Mouse (Mus musculus) ovary, adult 18-20 months (tissue): Measurements from ENCODE around the gene Cdc42ep5.
"Not testable (repeated sequence)": the region's sequence is repeated elsewhere in the genome, so short reads cannot be mapped to it uniquely, and the experiment has no call there.

Source experiments
- DNase-seq: peaks from one replicate; pipeline ENCODE4 v3.0.0; 2022; ENCODE audit warnings: low spot score, mixed read lengths

Cdc42ep5 gene

GRCm38 (mm10) chr7:4164090-4164910 is at the start of gene Cdc42ep5:
Cdc42ep5 (minus strand) TSS chr7:4164860.
- peak; percentile 80 for DNase-seq

- DNase-seq = not testable (repeated sequence)
Measured at GRCm38 (mm10) chr7:4213436-4213835, 48.8 kb upstream of the Cdc42ep5 start.

- DNase-seq = no peak
Measured at GRCm38 (mm10) chr7:4208626-4209025, 44.0 kb upstream of the Cdc42ep5 start.

GRCm38 (mm10) chr7:4207126-4207525 is 42.5 kb upstream of the Cdc42ep5 start:
- DNase-seq = no peak

- peak; percentile 35 for DNase-seq
Measured at GRCm38 (mm10) chr7:4178438-4178837, 13.8 kb upstream of the Cdc42ep5 start.

GRCm38 (mm10) chr7:4170193-4170938 is 5.7 kb upstream of the Cdc42ep5 start:
- DNase-seq = no peak

GRCm38 (mm10) chr7:4167098-4167497 is 2.4 kb upstream of the Cdc42ep5 start:
- DNase-seq = peak; percentile 88

- DNase-seq = no peak
Measured at GRCm38 (mm10) chr7:4165286-4165685, 626 bp upstream of the Cdc42ep5 start.

- DNase-seq = no peak
Measured at GRCm38 (mm10) chr7:4163571-4164072, 1.0 kb downstream of the Cdc42ep5 start.

- DNase-seq = not testable (repeated sequence)
Measured at GRCm38 (mm10) chr7:4161596-4161995, 3.1 kb downstream of the Cdc42ep5 start.

GRCm38 (mm10) chr7:4154976-4155375 is 9.7 kb downstream of the Cdc42ep5 start:
- DNase-seq = no peak

GRCm38 (mm10) chr7:4154356-4154755 is 10.3 kb downstream of the Cdc42ep5 start:
- DNase-seq = no peak

- no peak for DNase-seq
Measured at GRCm38 (mm10) chr7:4151241-4151640, 13.4 kb downstream of the Cdc42ep5 start.

GRCm38 (mm10) chr7:4150811-4151221 is 13.8 kb downstream of the Cdc42ep5 start:
- DNase-seq = no peak

GRCm38 (mm10) chr7:4150059-4150541 is 14.6 kb downstream of the Cdc42ep5 start, which contains the start of gene Leng9:
Leng9 (minus strand) TSS chr7:4150374.
- DNase-seq = no peak

GRCm38 (mm10) chr7:4149209-4150054 is 15.2 kb downstream of the Cdc42ep5 start:
- DNase-seq = peak; percentile 52

- DNase-seq = no peak
Measured at GRCm38 (mm10) chr7:4148341-4149208, 16.1 kb downstream of the Cdc42ep5 start.

GRCm38 (mm10) chr7:4147836-4148235 is 16.8 kb downstream of the Cdc42ep5 start:
- no peak for DNase-seq

GRCm38 (mm10) chr7:4147371-4147770 is 17.3 kb downstream of the Cdc42ep5 start:
- no peak for DNase-seq
